Mouse (Mus musculus): ENCODE measurements around the gene Chl1.

Chl1 gene

GRCm38 (mm10) chr6:103543753-103544152 is 33.4 kb downstream of the Chl1 start:
- DNase-seq (ENCODE audit: low spot score in 2 of 2): no peak

DNA sequence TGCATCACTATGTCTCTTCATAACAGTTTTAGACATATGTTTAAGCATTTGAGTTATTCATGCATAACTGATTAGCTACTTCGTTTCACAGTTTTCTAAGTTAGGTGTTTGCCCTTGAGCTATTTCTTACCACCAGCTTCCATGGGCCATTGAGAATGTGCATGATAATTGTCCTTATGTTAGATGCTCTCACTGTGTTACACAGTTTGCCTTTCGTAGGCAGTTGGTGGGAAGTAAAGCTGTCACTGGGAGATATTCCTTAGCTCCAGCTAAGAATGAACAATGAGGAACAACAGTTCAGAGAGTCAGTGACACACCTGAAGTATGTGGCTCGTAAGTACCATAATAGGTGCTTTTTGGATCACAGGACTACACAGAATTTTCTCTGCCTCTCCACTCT is 35.9 kb downstream of the Chl1 start:
- DNase-seq (ENCODE audit: low spot score in 2 of 2): no peak

DNA sequence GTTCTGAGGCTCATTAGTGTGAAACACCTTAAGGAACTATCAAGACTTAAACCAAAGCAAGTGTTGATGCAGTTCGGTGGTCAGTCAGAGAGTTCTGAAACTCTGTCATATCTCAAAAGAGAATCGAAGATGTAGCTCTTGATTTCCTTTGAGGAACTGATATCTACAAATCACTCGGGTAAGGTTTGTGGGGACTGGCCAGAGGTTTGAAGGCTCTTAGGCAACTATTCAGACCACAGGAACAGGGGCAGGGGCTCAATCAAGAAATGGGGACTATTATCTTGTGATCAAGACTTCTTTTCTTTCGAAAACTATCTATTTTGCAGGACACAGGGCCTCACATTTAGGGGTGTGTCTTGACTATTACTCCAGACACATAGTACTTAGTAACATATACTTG is 39.5 kb downstream of the Chl1 start:
- DNase-seq (ENCODE audit: low spot score in 2 of 2): no peak

DNA sequence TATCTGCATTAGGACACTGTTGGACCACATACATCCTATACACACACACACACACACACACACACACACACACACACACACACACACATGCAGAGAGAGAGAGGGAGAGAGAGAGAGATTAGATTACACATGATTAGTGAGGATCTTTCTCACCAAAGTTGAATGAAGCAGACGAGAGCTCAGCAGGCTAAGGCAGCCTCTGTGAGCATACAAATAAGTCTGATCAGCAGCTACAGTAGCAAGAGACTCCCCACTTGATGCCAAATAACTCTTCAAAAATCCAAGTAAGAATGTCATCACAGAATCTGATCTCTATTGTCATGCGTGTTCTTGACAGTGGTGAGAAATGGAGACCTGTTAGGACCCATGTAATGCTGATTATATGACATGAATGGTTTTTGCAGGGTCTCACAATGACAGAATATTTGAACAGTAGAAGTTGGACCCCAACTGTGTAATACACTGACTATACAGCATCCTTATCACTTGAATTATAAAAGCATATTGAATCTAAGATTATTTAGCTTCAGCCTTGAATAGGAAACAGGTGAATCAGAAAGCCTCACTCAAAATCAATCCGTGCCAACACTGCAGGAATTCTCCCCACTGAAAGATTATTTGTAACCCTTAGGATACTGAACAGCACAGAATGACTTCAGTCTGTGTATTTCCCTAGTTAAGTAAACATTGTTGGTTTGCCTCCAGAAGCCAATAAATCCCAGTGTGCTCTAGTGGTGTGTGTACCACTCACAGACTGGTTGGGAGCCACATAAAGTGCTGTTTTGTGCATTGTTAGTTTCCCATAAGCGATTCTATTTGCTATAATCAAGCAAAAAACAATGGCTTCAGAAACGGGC is 47.9 kb downstream of the Chl1 start:
- no peak for DNase-seq (ENCODE audit: low spot score in 2 of 2)

GRCm38 (mm10) chr6:103558894-103559225 is 48.5 kb downstream of the Chl1 start:
- DNase-seq (ENCODE audit: low spot score in 2 of 2): peak; percentile 46 to 71

- no peak for DNase-seq (ENCODE audit: low spot score in 2 of 2)
Observed at GRCm38 (mm10) chr6:103559344-103559743, 49.0 kb downstream of the Chl1 start.

- no peak for DNase-seq (ENCODE audit: low spot score in 2 of 2)
Observed at GRCm38 (mm10) chr6:103564811-103565210, 54.4 kb downstream of the Chl1 start.

DNA sequence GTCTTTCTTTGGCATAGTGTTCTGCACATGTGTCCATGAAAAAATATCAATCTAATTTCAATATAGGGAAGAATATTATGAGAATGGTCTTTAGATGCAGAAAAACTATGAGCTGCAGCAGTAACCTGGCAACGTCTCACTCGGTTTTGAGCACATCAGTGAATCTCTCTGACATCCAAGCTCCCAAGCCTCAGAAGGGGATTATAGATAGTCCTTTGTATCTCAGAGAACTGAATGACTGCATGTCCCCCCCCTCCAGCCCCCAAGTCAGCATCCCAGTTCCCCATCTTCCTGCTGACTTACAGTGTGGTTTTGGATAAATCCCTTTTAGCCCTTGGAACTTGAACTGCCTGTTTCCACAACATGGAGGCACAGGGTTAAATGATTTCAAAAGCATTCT is 56.9 kb downstream of the Chl1 start:
- DNase-seq (ENCODE audit: low spot score in 2 of 2): no peak

DNA sequence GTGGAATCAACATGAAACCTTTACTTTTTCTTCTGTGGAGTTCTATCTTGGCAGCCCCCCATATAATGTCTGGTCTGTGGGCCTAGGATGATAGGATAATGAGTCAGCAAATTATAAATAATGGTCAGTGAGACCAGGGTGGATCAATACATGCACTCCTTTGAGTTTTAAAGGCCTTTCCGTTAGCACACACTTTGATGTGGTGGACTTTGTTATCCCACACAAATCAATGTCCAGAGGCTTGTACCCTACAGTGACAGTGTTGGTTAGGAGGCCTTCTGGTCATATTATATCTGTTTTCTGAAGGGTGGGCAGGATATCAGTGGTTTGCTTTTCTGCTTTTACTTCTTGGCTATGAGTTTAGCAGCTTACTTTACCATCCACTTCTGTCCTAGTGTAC is 62.3 kb downstream of the Chl1 start:
- DNase-seq (ENCODE audit: low spot score in 2 of 2): no peak

- DNase-seq (ENCODE audit: low spot score in 2 of 2): no peak
Observed at GRCm38 (mm10) chr6:103584224-103584623, 73.8 kb downstream of the Chl1 start.

GRCm38 (mm10) chr6:103585667-103586066 is 75.3 kb downstream of the Chl1 start:
- no peak for DNase-seq (ENCODE audit: low spot score in 2 of 2)

DNA sequence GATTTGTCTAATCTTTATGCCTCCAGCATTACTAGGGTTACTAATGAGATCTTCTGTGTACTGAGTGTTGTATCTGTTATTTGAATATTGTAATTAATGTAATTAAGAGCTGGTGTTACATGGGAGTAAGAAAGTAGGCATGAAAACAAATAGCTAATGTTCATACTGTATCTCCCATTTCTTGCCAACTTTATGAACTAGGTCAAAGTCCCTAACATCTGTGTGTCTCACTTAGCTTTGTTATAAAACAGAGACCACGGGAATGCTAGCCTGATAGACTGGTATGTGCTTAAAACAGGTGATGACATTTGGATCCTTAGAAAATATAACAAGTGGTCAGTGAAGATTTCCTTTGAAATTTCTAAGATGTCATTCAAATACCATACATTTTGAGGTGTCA is 75.7 kb downstream of the Chl1 start:
- DNase-seq (ENCODE audit: low spot score in 2 of 2): no peak

DNA sequence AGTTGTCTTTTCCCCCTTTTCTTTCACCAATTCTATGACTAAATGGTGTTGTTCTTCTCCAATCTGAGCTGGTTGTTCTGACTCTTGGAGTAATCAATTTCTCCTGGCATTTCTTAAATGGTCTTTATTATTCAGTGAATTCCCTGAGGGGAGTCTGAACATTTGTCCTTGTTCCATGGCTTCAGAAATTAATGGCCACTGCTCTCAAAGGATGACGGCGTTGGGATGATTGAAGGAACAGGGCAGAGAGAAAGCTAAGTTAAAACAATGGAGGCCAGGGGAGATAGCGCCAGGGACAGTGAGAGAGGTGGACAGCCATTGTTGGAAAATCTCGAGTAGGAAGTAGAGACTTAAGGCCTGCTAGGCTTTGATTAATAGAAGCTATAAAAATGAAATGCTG is 91.7 kb downstream of the Chl1 start:
- no peak for DNase-seq (ENCODE audit: low spot score in 2 of 2)

DNA sequence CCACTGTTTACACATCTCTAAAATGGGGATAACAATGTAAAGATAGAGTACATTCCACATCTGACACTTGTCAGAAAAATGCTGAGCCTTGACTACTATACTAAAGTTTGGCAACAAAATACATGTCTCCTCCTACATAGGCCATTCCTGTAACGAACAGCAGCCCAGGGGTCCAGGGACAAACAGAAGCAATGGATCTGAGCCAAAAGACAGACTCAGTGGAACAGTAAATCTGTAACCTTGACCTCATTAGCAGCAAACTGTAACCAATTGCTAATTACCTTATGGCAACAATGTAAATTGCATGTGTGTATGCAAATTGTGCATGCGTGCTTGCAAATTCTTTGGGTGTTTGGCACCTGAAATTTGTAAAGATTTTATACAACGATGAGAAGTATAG is 100.3 kb downstream of the Chl1 start:
- no peak for DNase-seq (ENCODE audit: low spot score in 2 of 2)

DNA sequence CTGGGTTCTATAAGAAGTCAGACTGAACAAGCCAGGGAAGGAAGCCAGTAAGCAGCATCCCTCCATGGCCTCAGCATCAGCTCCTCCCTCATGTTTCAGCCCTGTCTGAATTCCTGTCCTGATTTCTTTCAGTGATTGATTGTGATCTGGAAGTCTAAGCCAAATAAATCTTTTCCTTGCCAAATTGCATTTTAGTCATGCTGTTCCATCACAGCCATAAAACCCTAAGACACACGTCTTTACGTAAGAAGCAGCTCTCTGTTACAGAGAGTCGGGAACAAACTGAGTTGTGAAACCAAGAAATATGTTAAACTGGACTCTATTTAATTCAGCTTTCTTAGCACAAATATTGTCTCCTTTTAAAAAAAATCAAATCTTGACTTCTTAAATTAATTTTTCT is 102.2 kb downstream of the Chl1 start:
- no peak for DNase-seq (ENCODE audit: low spot score in 2 of 2)

- no peak for DNase-seq (ENCODE audit: low spot score in 2 of 2)
Observed at GRCm38 (mm10) chr6:103613714-103614113, 103.3 kb downstream of the Chl1 start.

GRCm38 (mm10) chr6:103615924-103616602 is 105.7 kb downstream of the Chl1 start:
- DNase-seq (ENCODE audit: low spot score in 2 of 2): no peak

GRCm38 (mm10) chr6:103620880-103621279 is 110.5 kb downstream of the Chl1 start:
- no peak for DNase-seq (ENCODE audit: low spot score in 2 of 2)

DNA sequence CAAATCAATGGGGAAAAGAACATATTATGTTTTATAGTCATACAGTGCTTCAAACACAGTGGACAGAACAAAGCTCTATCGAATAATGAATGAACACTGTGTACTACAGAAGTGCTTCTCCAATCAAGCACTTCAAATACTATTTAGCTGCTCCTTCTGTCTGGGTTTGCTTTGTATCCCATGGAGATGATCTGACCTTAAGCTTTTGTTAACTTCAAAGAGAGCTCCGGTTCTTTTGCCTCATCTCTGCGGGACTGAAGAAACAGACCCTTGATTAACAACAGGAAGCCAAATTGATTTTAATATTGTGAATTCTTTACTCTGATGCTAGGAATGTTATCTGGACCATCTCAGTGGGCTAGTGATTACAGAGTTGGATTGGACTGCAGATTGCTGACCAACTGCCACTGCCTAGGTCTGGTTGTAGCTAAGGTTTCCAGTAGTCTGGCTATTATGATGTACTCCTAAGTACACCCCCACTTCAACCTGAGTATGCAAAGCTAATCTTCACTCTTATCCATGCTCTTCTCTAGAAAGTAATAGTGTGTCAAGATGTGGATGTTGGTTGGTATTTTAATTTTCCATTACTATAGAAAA is 111.8 kb downstream of the Chl1 start:
- DNase-seq (ENCODE audit: low spot score in 2 of 2): no peak

GRCm38 (mm10) chr6:103632856-103633255 is 122.5 kb downstream of the Chl1 start:
- DNase-seq (ENCODE audit: low spot score in 2 of 2): no peak

DNA sequence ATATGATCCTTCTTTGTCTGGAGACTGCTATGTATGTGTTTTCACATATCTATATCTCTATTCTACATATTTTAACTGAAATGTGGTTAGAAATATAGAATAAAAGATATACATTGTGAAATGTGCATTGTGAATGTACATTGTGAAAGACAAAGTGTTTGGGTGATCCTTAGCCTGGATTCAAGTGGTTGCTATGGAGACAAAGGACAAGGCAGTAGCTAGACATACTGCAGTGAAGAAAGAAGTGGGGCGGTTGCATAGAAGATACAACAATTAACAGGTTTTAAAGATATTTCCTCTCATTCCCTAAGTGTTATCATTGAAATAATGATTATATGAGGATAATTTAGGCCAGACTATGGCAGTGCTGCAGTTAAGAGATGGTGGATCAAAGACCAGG is 146.4 kb downstream of the Chl1 start:
- no peak for DNase-seq (ENCODE audit: low spot score in 2 of 2)

DNA sequence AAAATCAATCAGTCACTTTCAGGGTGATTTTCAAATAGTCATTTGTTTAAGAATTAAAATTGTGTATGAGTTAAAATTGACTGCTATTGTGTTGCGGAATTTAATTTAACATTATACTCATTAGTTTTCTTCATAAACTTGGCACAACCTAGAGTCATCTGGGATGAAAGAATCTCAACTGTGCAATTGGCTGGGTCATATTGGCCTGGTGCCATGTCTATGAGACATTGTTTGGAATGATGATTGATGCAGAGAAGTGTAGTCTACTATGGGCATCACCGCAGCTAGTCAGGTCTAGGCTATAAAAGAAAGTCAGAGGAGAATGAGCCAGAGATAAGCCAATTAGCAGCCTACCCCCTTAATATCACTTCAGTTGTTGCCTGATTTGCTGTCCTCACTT is 148.8 kb downstream of the Chl1 start:
- no peak for DNase-seq (ENCODE audit: low spot score in 2 of 2)

GRCm38 (mm10) chr6:103665206-103665605 is 154.8 kb downstream of the Chl1 start:
- no peak for DNase-seq (ENCODE audit: low spot score in 2 of 2)
